Mouse (Mus musculus) intestine, embryonic 15.5 days (tissue): ENCODE measurements around the gene Coro1b. TPM values are rescaled to one million over a fixed set of nuclear protein-coding genes. Genes with fewer than 3 reads are reported as not detected.

Experiments used
- ATAC-seq: fragments of 200-750 bp; cut with Nextera tagmentation; 2 replicates; pipeline ENCODE4 v1.8.0; 2017; ENCODE audit warnings: moderate TSS enrichment, moderate library complexity
- H3K27ac ChIP-seq: fragments of 300-500 bp; sonication (generic); 2 replicates; pipeline ENCODE4 v1.5.1; 2015; ENCODE audit warnings: mild to moderate bottlenecking, inconsistent platforms
- H3K27me3 ChIP-seq: fragments of 300-500 bp; sonication (generic); replicated peaks from 2 replicates; pipeline ENCODE4 v1.6.1; 2015; ENCODE audit warnings: inconsistent platforms
- H3K36me3 ChIP-seq: fragments of 300-500 bp; sonication (generic); 2 replicates; pipeline ENCODE4 v1.6.1; 2015; ENCODE audit warnings: inconsistent platforms
- H3K4me1 ChIP-seq: fragments of 300-500 bp; sonication (generic); replicated peaks from 2 replicates; pipeline ENCODE4 v1.6.1; 2015; ENCODE audit warnings: inconsistent platforms
- H3K4me2 ChIP-seq: fragments of 300-500 bp; sonication (generic); replicated peaks from 2 replicates; pipeline ENCODE4 v1.6.1; 2015; ENCODE audit warnings: mild to moderate bottlenecking, inconsistent platforms
- H3K4me3 ChIP-seq: fragments of 300-500 bp; sonication (generic); replicated peaks from 2 replicates; pipeline ENCODE4 v1.5.1; 2015; ENCODE audit warnings: inconsistent platforms
- H3K9ac ChIP-seq: fragments of 300-500 bp; sonication (generic); 2 replicates; pipeline ENCODE4 v1.6.1; 2015; ENCODE audit warnings: inconsistent platforms
- H3K9me3 ChIP-seq: fragments of 300-500 bp; sonication (generic); 2 replicates; pipeline ENCODE4 v1.6.1; 2016; ENCODE audit warnings: inconsistent platforms
- WGBS: fragments of 180-500 bp; shearing (Covaris S2); methylation state at CpG from one replicate; pipeline ENCODE4 v1.1.7; 2015; 5-methylcytosine and 5-hydroxymethylcytosine counted together
- polyA plus RNA-seq: library from polyadenylated mRNA; unstranded; fragments of >200 nt; fragmentation: Nextera tagmentation; extraction: Ambion mirVana; gene quantifications from 2 replicates; pipeline ENCODE4 v1.2.1, GENCODE M21; 2015

Coro1b gene
- polyA plus RNA-seq, 1 experiment from 2014 or later: 207 TPM

DNA sequence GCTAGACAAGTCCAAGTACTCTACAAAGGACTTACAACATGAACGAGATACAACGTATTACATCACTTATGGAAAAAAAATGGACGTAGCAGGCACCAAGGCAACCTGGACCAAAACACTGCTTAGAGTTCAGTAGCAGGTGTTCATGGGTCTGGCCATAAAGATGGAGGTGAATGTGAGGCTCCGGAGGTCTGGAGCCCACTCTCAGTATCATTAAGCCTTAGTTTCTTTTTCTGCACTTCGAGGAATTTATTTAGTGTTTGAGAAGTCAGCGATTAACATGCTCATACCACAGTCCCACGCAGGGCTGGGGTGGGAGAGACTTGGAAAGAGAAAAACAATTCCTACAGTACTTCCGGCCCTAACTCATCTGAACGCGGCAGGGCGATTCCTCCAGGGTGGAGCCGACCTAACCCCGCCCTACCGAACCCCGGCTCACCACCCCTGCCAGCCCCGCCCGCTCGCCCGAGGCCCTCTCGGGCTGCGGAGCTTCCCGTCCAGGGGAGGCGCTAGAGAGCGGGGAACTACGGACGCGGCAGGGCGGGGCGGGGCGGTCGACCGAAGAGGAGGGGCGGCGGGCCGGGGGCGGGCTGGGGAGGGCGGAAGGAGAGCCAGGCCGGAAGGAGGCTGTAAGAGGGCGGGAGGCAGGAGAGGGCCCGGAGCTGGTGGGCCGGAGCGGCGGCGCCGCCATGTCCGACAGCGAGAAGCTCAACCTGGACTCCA, 43.3 kb downstream of the Coro1b start, which contains the start of gene Ppp1ca:
Ppp1ca (plus strand) TSS at position 538 of the 723 bp plus-strand sequence.
- peaks cover 23% of the 10 kb centered on the region for H3K36me3 ChIP-seq
- H3K4me1 ChIP-seq: peaks cover 37% of the 10 kb centered on the region
- peak; percentile 95 for ATAC-seq
- peak within 1 kb of the TSS; percentile 96 for H3K27ac ChIP-seq
- peak within 1 kb of the TSS; percentile 98 for H3K9ac ChIP-seq
- H3K4me3 ChIP-seq: peak within 1 kb of the TSS; percentile 87
- H3K4me2 ChIP-seq: peak within 1 kb of the TSS; percentile 74
- WGBS: 2% methylated on average over 43 of the region's 47 CpGs
- no peaks in the 10 kb centered on the region for H3K27me3 ChIP-seq
- H3K9me3 ChIP-seq: no peaks in the 10 kb centered on the region

DNA sequence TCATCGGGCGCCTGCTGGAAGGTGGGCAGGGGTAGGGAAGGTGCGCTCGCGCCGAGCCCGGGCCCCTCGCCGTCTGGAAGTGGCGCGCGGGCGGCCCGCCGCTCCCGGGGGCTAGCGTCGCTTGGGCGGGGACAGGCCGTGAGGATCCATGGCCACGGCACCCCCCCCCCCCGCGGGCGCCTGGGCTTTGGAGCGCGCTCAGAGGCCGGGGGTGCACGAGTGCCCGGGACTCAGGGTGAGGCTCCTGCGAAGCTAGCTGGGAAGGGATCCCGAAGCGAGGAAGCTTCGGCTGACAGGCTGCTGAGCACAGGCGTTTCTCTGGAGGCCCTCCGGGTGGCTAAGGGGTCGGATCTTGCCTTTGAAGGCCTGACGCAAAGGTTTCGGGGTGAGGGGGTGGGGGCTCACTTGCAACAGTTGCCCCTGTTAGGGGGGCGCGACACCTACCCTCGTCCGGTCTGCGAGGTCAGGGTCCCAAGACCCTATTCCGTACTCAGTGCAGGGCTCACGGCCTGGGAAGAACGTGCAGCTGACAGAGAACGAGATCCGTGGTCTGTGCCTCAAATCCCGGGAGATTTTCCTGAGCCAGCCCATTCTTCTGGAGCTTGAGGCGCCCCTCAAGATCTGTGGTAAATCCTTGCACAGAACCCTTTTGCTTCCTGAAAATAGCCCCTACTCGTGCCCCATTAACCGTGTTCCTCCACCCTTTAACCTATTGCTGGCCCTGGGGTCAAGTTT, 44.0 kb downstream of the Coro1b start:
- Histone ChIP-seq H3K27me3 (no peaks in the 10 kb centered on the region), H3K9me3 (no peaks in the 10 kb centered on the region), H3K4me2 (peak overlapping the region; percentile 74), H3K36me3 (peaks cover 23% of the 10 kb centered on the region), H3K4me3 (peak overlapping the region; percentile 87), H3K9ac (peak overlapping the region; percentile 98), H3K4me1 (peaks cover 43% of the 10 kb centered on the region), H3K27ac (peak overlapping the region; percentile 96)
- under 1% methylated on average over 51 of the region's 52 CpGs for WGBS
- peak; percentile 68 for ATAC-seq

DNA sequence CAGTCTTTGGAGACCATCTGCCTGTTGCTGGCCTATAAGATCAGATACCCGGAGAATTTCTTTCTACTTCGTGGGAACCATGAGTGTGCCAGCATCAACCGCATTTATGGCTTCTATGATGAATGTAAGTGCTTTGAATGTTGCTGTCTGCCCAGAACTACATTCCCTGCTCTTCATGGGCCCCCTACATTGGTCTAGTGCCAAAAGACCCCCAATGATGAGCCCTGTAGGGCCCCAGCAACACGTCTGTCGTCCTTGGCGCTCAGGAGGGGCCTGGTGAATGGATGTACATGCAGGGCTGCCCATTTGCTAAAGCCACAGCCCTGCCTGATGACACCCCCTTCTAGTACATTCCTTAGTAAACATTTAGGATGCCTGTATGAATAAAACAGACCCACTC, 44.7 kb downstream of the Coro1b start:
- Histone ChIP-seq H3K27ac (0 out of 2 replicates have a peak overlapping the region, but pooled peaks have one; percentile 96), H3K4me2 (peak overlapping the region; percentile 74), H3K4me1 (peaks cover 47% of the 10 kb centered on the region)

DNA sequence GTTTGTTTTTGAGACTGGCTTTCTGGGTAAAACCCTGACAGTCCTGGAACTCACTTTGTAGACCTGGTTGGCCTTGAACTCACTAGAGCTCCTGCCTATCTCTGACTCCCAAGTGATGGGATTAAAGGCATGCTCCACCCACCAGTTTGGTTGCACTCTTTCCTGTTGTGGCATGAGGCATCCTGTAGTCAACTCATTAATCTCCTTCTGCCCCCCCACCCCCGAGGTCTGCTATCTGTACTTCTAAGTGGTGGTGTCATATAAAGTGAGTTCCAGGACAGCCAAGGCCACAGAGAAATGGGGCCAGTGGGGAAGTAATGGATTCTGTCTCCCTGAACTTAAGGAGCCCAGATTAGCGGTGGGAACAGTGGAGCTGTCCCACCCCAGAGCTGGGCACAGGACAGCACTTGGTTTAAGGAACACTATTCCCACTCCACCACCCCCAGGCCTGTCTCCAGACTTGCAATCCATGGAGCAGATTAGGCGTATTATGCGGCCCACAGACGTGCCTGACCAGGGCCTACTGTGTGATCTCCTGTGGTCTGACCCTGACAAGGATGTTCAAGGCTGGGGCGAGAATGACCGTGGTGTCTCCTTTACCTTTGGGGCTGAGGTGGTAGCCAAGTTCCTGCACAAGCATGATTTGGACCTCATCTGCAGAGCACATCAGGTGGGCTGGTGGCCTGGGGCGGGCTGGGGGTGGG, 45.8 kb downstream of the Coro1b start:
- peak overlapping the region; percentile 74; the same call in 1 of the 2 replicates for H3K4me2 ChIP-seq
- peaks cover 47% of the 10 kb centered on the region for H3K4me1 ChIP-seq
- H3K9me3 ChIP-seq: no peaks in the 10 kb centered on the region
- no peaks in the 10 kb centered on the region for H3K27me3 ChIP-seq
- WGBS: 80% methylated on average over 8 of the region's 8 CpGs
- peaks cover 31% of the 10 kb centered on the region for H3K36me3 ChIP-seq
- H3K4me3 ChIP-seq: 0 out of 2 replicates have a peak overlapping the region, but pooled peaks have one; percentile 87
- no peak overlapping the region; the same call in 1 of the 2 replicates for H3K9ac ChIP-seq
- ATAC-seq: no peak
- H3K27ac ChIP-seq: no peak overlapping the region

More for the DNA sequence above, 44.7 kb downstream of the Coro1b start:
- Histone ChIP-seq H3K36me3 (peaks cover 23% of the 10 kb centered on the region), H3K27me3 (no peaks in the 10 kb centered on the region), H3K4me3 (peak overlapping the region; percentile 87), H3K9ac (peak overlapping the region; percentile 98), H3K9me3 (no peaks in the 10 kb centered on the region)
- WGBS: 40% methylated on average over 6 of the region's 6 CpGs
- no peak for ATAC-seq

DNA sequence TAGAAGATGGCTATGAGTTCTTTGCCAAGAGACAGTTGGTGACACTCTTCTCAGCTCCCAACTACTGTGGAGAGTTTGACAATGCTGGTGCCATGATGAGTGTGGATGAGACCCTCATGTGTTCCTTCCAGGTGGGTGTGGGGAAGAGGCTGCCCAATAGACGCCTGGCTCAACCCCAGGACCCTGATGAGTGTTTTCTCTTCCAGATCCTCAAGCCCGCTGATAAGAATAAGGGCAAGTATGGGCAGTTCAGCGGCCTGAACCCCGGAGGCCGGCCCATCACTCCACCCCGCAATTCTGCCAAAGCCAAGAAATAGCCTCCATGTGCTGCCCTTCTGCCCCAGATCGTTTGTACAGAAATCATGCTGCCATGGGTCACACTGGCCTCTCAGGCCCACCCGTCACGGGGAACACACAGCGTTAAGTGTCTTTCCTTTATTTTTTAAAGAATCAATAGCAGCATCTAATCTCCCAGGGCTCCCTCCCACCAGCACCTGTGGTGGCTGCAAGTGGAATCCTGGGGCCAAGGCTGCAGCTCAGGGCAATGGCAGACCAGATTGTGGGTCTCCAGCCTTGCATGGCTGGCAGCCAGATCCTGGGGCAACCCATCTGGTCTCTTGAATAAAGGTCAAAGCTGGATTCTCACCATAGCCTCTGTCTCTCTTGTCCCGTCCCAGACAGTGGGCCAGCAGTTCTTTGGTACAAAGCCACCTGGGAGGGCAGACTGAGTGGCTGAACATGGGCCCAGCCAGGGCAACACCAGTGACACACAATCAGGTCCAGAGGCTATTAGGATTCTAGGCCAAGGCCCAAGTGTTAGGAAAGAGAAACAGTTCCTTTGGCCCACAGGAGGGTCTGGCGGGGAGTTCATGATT, 46.6 kb downstream of the Coro1b start:
- Histone ChIP-seq H3K9me3 (no peaks in the 10 kb centered on the region), H3K4me1 (peaks cover 48% of the 10 kb centered on the region), H3K4me2 (no peak overlapping the region), H3K36me3 (peaks cover 32% of the 10 kb centered on the region), H3K4me3 (no peak overlapping the region), H3K9ac (no peak overlapping the region), H3K27me3 (no peaks in the 10 kb centered on the region), H3K27ac (no peak overlapping the region)
- 69% methylated on average over 12 of the region's 12 CpGs for WGBS
- no peak for ATAC-seq

DNA sequence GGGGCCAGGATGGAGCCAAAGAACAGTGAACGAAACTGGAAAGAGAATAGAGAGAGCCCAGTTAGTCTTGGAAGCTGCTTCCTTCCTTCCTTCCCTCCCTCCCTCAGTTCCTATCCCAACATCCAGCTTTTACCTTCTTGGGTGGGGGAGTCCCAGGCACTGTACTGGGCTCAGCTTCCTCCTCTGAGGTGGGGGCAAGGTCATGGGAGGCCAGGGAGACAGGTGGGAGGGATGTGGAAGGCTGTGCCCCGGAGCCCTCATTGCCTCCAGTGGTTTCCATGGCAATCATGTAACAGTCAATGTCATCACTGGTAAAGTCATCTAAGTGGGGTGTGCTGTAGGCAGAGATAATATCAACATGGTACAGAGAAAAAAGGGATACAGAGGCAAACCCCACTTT, 47.6 kb downstream of the Coro1b start:
- Histone ChIP-seq H3K27me3 (no peaks in the 10 kb centered on the region), H3K9ac (no peak overlapping the region), H3K4me3 (no peak overlapping the region), H3K9me3 (no peaks in the 10 kb centered on the region), H3K4me1 (peaks cover 52% of the 10 kb centered on the region), H3K27ac (peak overlapping the region; percentile 18; the same call in 1 of the 2 replicates), H3K36me3 (peaks cover 32% of the 10 kb centered on the region), H3K4me2 (no peak overlapping the region)
- ATAC-seq: no peak
- 49% methylated on average over 2 of the region's 2 CpGs for WGBS

DNA sequence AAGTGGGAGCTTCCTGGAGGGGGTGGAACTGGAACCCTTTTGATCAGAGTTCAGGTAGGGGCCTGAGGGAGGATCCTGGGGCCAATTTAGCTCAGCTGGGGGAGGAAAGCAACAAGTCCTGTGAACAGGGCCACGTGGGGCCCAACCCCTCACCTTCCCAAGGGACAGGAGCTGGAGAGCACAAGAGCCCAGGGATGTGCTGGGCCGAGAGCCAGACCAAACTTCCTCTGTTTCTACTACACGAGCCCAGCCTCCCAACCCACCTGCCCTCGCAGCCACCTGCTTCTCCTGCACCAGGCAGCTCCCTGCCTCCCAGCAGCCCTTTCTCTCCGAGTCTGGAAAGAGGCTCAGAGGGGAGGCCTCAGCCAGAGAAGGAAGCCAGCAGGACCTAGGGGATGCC, 48.1 kb downstream of the Coro1b start:
- 20% methylated on average over 5 of the region's 5 CpGs for WGBS
- Histone ChIP-seq H3K27ac (peak overlapping the region; percentile 73), H3K4me2 (peak overlapping the region; percentile 22), H3K9ac (0 out of 2 replicates have a peak overlapping the region, but pooled peaks have one; percentile 5), H3K36me3 (peaks cover 32% of the 10 kb centered on the region), H3K9me3 (no peaks in the 10 kb centered on the region), H3K4me1 (peaks cover 48% of the 10 kb centered on the region), H3K4me3 (no peak overlapping the region), H3K27me3 (no peaks in the 10 kb centered on the region)
- ATAC-seq: no peak

DNA sequence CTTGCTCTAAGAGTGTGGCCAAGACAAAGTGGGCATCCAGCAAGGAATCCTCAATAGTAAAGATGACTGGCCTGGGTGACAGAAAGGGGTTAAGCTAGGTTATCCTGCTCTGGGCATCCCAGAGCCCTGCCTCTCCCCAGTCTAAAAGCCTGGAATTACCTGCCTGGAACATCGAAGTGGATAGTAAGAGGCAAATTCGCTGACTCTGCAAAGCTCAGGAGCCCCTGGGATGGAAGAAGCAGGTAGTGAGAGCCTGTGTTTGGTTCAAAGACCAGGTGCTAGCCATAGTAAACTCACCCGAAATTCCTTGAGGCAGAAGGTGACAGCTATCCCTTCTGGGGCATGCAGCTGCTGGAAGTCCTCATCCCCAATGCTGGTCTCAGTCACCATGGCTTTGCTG, 48.8 kb downstream of the Coro1b start:
- H3K27me3 ChIP-seq: no peaks in the 10 kb centered on the region
- H3K9ac ChIP-seq: 0 out of 2 replicates have a peak overlapping the region, but pooled peaks have one; percentile 5
- H3K4me2 ChIP-seq: no peak overlapping the region
- H3K36me3 ChIP-seq: peaks cover 32% of the 10 kb centered on the region
- peaks cover 51% of the 10 kb centered on the region for H3K4me1 ChIP-seq
- no peaks in the 10 kb centered on the region for H3K9me3 ChIP-seq
- ATAC-seq: no peak
- H3K4me3 ChIP-seq: no peak overlapping the region
- H3K27ac ChIP-seq: peak overlapping the region; percentile 73; the same call in 1 of the 2 replicates
- WGBS: 74% methylated on average over 3 of the region's 3 CpGs

DNA sequence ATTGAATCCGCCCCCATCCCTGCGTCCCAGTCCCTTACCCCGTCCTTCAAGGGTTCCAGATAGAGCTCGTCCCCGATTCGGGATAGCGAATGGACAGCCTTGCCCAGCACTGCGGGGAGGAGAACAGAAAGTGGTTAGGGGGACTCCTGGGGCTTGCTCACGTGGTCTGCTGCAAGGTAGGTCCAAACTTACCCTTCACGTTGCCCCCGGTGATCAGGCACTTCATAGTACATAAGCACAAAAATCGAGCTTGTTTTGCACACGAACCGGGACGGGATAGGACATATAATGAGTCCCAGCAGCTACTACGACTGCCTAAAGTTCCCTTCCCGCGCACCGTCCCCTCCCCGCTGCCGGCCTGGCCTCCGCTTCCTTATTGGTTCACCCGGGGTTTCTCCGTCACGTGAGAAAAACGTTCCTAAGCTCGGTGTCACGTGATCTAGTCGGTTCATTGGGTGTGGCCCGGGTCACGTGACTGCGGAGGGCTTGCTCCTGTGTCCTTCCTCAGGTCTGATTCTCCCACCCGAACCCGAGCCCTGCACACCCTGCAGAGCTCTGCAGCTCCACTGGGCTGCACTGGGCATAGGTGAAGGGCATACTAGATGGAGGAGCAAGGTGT, 53.0 kb downstream of the Coro1b start, which contains the start of gene Rad9a:
Rad9a (minus strand) TSS at position 372 of the 619 bp plus-strand sequence.
- peaks cover 30% of the 10 kb centered on the region for H3K4me1 ChIP-seq
- H3K36me3 ChIP-seq: peaks cover 8% of the 10 kb centered on the region
- H3K9me3 ChIP-seq: no peaks in the 10 kb centered on the region
- H3K27me3 ChIP-seq: no peaks in the 10 kb centered on the region; the same call in 1 of the 2 replicates
- H3K27ac ChIP-seq: peak within 1 kb of the TSS; percentile 66
- peak within 1 kb of the TSS; percentile 56 for H3K4me3 ChIP-seq
- peak within 1 kb of the TSS; percentile 69 for H3K9ac ChIP-seq
- peak; percentile 90 for ATAC-seq
- peak within 1 kb of the TSS; percentile 91 for H3K4me2 ChIP-seq
- WGBS: under 1% methylated on average over 34 of the region's 34 CpGs

DNA sequence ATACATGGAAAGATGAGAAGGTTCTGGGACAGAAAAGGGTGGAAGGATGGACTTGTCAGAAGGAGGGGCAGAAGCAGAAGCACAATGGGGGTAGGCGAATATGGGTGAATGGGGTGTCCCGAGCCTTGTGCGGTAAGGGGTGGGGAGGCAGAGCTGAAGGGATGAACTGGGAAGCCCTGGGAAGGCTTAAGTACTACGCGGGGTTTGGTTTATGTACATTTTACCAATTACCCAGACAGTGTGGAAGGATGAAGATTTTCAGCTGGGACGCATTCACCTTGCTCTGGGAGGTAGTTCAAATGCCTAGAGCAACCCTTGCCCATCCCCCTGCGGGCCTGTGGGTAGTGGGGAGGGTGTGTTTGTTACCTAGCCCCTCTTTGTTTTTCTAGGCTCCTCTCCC, 53.7 kb downstream of the Coro1b start:
- no peak overlapping the region for H3K27ac ChIP-seq
- no peaks in the 10 kb centered on the region for H3K9me3 ChIP-seq
- H3K36me3 ChIP-seq: peaks cover 8% of the 10 kb centered on the region
- H3K4me1 ChIP-seq: peaks cover 22% of the 10 kb centered on the region
- H3K9ac ChIP-seq: peak overlapping the region; percentile 66
- peak overlapping the region; percentile 91 for H3K4me2 ChIP-seq
- 31% methylated on average over 7 of the region's 7 CpGs for WGBS
- ATAC-seq: peak; percentile 5; the same call in 1 of the 2 replicates
- H3K27me3 ChIP-seq: no peaks in the 10 kb centered on the region; the same call in 1 of the 2 replicates
- H3K4me3 ChIP-seq: peak overlapping the region; percentile 56

DNA sequence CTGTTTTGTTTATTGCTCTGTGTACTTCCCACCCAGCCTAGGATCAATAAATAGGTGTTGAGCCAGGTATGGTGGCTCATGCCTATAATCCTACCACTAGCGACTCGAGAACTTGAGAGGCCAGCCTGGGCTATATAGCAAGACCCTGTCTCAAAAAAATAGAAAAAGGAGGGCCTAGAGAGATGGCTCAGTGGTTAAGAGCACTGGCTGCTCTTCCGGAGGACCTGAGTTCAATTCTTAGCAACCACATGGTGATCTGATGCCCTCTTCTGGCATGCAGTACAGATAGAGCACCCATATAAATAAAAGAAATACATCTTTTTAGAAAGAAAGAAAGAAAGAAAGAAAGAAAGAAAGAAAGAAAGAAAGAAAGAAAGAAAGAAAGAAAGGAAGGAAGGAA, 54.7 kb downstream of the Coro1b start:
- no peak overlapping the region for H3K4me3 ChIP-seq
- ATAC-seq: no peak
- WGBS: 70% methylated on average over 3 of the region's 3 CpGs

More for the DNA sequence above, 54.7 kb downstream of the Coro1b start:
- Histone ChIP-seq H3K36me3 (peaks cover 8% of the 10 kb centered on the region), H3K27ac (no peak overlapping the region), H3K27me3 (no peaks in the 10 kb centered on the region; the same call in 1 of the 2 replicates), H3K4me2 (no peak overlapping the region), H3K9ac (no peak overlapping the region), H3K4me1 (peaks cover 17% of the 10 kb centered on the region), H3K9me3 (no peaks in the 10 kb centered on the region)
